Mouse (Mus musculus) kidney, embryonic 15.5 days (tissue): ENCODE results near the gene Hoxb1. TPM values are rescaled to one million over a fixed set of nuclear protein-coding genes. Genes with fewer than 3 reads are reported as not detected.

Source experiments
- ATAC-seq: fragments of 200-750 bp; cut with Nextera tagmentation; replicated peaks from 2 replicates; pipeline ENCODE4 v1.8.0; 2017; ENCODE audit warnings: moderate TSS enrichment; ENCODE audit not compliant: low FRiP score
- H3K27ac ChIP-seq: fragments of 300-500 bp; sonication (generic); 2 replicates; pipeline ENCODE4 v1.5.1; 2015; ENCODE audit warnings: mild to moderate bottlenecking, inconsistent platforms
- H3K27me3 ChIP-seq: fragments of 300-500 bp; sonication (generic); 2 replicates; pipeline ENCODE4 v1.6.1; 2015; ENCODE audit warnings: inconsistent platforms
- H3K36me3 ChIP-seq: fragments of 300-500 bp; sonication (generic); 2 replicates; pipeline ENCODE4 v1.6.1; 2015; ENCODE audit warnings: inconsistent platforms
- H3K4me1 ChIP-seq: fragments of 300-500 bp; sonication (generic); 2 replicates; pipeline ENCODE4 v1.6.1; 2015; ENCODE audit warnings: inconsistent platforms
- H3K4me2 ChIP-seq: fragments of 300-500 bp; sonication (generic); 2 replicates; pipeline ENCODE4 v1.6.1; 2015; ENCODE audit warnings: moderate library complexity, mild to moderate bottlenecking, inconsistent platforms
- H3K4me3 ChIP-seq: fragments of 300-500 bp; sonication (generic); replicated peaks from 2 replicates; pipeline ENCODE4 v1.5.1; 2015; ENCODE audit warnings: mild to moderate bottlenecking, inconsistent platforms
- H3K9ac ChIP-seq: fragments of 300-500 bp; sonication (generic); 2 replicates; pipeline ENCODE4 v1.6.1; 2015; ENCODE audit warnings: mild to moderate bottlenecking, inconsistent platforms
- H3K9me3 ChIP-seq: fragments of 300-500 bp; sonication (generic); replicated peaks from 2 replicates; pipeline ENCODE4 v1.6.1; 2016; ENCODE audit warnings: inconsistent platforms
- WGBS: fragments of 180-500 bp; shearing (Covaris S2); methylation state at CpG from one replicate; pipeline ENCODE4 v1.1.7; 2015; ENCODE audit warnings: mixed read lengths; 5-methylcytosine and 5-hydroxymethylcytosine counted together
- polyA plus RNA-seq: library from polyadenylated mRNA; unstranded; fragments of >200 nt; fragmentation: Nextera tagmentation; extraction: Ambion mirVana; gene quantifications from 2 replicates; pipeline ENCODE4 v1.2.1, GENCODE M21; 2015

Gene Hoxb1
- polyA plus RNA-seq, 1 experiment from 2014 or later: 0.35 TPM

DNA sequence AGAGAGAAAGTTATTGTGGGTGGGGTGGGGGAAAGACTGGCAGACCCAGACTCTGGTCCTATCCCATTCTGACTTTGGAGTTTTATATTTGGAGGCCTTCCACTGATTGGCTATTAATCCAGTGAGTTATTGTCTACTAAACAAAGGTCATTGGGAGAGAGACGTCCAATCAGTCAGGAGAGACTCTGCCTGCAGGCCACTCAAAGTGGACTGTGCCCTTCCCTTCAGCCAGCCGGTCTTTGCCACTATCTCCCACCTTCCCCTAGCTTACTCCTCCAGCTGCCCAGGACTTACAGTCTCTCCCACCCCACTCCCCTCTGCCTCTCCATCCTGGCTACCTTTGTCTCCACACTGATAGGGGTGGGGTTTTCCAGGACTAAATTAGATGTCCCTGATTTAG is 29.0 kb upstream of the Hoxb1 start:
- Histone ChIP-seq H3K9me3 (no peaks in the 10 kb centered on the region), H3K4me3 (no peak overlapping the region), H3K36me3 (peaks cover 34% of the 10 kb centered on the region), H3K4me2 (peak overlapping the region; percentile 36), H3K27ac (peak overlapping the region; percentile 100), H3K27me3 (no peaks in the 10 kb centered on the region), H3K9ac (no peak overlapping the region), H3K4me1 (peaks cover 98% of the 10 kb centered on the region)
- no peak for ATAC-seq
- 23% methylated on average over 2 of the region's 2 CpGs for WGBS

- peak overlapping the region; percentile 36 for H3K4me2 ChIP-seq
- no peak for ATAC-seq
- H3K36me3 ChIP-seq: peaks cover 34% of the 10 kb centered on the region
- H3K4me1 ChIP-seq: peaks cover 98% of the 10 kb centered on the region
- no peak overlapping the region for H3K9ac ChIP-seq
- no peaks in the 10 kb centered on the region for H3K27me3 ChIP-seq
- H3K9me3 ChIP-seq: no peaks in the 10 kb centered on the region
- no peak overlapping the region for H3K4me3 ChIP-seq
- WGBS: 32% methylated on average over 6 of the region's 6 CpGs
- peak overlapping the region; percentile 100 for H3K27ac ChIP-seq
Measured at GRCm38 (mm10) chr11:96337026-96337425, 28.5 kb upstream of the Hoxb1 start.

DNA sequence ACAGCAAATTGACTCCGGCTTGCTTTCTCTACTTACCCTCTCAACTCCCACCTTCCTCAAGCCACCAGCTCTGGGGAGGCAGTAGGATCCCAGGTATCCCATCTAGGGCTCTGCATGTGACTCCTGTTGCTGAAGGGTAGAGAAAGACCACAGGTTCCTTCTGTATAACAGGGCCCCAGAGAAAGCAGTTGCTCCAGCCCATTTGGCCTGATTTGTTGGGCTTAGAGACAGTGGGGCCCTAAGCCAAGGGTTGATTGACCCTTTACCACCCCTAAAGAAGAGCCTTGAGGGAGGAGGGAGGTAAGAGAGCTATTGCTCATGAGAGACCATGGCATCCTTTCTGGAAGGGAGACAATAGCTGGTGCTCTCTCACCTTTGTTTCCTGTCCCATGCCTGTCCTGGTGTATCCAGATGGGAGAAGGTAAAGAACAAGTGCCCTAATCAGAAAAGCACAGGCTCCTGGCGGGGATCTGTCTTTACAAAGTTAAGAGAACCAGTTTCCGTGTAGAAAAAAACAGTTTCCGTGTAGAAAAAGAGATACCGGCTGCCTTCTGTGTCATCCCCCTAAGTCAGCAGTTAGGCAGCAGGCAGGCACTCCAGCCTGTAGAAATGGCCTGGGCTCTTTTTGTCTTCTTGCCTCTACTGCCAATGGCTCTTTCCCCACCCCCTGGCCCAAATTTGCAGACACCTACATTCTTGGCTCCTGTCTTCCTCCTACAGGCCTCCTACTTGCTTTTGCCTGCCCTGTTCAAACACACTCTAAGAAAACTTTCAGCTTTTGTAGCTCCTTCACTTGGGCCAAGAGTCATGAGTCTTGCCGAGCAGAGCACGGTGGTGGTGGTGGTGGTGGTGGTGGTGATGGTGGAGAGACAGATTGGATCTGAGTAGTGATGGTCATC is 26.3 kb upstream of the Hoxb1 start:
- 41% methylated on average over 7 of the region's 7 CpGs for WGBS

DNA sequence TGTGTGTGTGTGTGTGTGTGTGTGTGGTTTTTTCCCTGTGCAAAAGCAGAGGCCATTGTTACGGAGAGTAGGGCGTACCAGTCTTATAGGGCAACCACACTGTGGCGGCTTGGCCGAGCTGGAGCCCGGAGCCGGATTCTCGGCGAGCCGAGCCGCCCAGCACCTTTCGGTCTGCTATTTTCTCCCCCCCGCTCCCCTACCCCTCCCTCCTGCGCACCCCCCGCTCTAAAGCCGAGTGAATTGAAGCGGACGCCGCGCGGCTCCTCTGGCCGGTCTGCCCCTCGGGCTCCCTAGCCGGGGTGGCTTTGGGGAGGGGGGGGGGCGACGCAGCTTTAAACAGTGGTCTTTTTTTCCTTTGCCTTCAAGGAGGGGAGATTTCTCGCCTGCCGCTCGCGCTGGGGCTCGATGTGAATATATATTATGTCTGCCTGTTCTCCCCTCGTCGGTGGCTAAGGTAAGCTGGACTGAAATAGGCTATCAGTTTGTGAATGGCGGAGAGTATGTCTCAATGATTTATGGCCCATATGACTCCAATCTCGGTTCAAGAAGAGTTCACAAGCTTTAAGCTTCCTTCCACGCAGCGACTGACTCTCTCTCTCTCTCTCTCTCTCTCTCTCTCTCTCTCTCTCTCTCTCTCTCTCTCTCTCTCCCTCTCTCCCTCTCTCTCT is 24.7 kb upstream of the Hoxb1 start:
- no peaks in the 10 kb centered on the region for H3K27me3 ChIP-seq
- peak overlapping the region; percentile 76 for H3K4me2 ChIP-seq
- peaks cover 98% of the 10 kb centered on the region for H3K4me1 ChIP-seq
- peak overlapping the region; percentile 100 for H3K27ac ChIP-seq
- H3K4me3 ChIP-seq: peak overlapping the region; percentile 43
- H3K9ac ChIP-seq: peak overlapping the region; percentile 61
- peak; percentile 65 for ATAC-seq
- no peaks in the 10 kb centered on the region for H3K9me3 ChIP-seq
- 2% methylated on average over 36 of the region's 36 CpGs for WGBS
- H3K36me3 ChIP-seq: peaks cover 38% of the 10 kb centered on the region

More for the DNA sequence above, 26.3 kb upstream of the Hoxb1 start:
- no peak for ATAC-seq
- Histone ChIP-seq H3K9me3 (no peaks in the 10 kb centered on the region), H3K4me2 (peak overlapping the region; percentile 76), H3K36me3 (peaks cover 32% of the 10 kb centered on the region), H3K4me1 (peaks cover 98% of the 10 kb centered on the region), H3K4me3 (peak overlapping the region; percentile 43), H3K27ac (peak overlapping the region; percentile 100), H3K27me3 (no peaks in the 10 kb centered on the region), H3K9ac (peak overlapping the region; percentile 61)

DNA sequence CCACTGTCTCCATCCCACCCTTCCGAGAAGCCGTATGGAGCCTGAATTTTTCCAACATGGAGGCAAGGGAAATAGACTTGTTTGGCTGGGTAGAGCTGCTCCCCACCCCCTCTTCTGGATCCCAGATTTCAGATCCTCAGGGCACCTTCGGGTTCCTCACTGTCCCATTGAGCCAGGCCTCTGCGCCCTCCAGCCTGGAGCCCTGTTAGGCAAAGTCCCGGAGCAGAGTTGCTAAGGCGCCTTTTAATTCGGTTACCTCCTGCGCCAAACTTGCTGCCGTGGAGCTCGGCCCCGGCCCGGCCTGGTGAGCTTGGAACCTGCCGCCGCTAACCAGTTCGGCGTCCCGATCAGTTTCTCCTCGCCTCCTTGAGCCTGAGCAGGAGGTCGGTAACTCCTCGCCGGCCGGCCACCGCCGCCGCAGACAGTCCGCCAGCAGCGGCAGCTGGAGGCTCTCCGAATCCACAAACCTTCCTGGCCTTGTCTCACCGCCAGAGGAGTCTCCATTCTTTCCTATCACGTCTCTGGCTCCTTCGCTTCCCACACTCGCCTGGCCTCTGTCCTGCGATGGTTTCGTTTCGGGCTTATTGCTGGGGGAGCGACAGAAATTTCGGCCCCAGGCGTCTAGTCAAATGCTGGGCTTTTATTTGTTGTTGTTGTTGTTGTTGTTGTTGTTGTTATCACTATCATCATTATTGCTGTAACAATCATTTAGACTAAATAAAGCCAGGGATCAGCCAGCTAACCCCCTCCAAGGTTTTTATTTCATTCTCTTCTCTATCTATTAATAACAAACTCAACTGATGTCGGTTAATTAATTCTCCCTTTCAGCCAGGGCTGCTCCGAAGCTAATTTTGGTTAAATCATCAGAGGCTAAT is 23.6 kb upstream of the Hoxb1 start:
- peak overlapping the region; percentile 43 for H3K4me3 ChIP-seq
- peak overlapping the region; percentile 100 for H3K27ac ChIP-seq
- ATAC-seq: no peak
- peaks cover 44% of the 10 kb centered on the region for H3K36me3 ChIP-seq
- H3K9ac ChIP-seq: peak overlapping the region; percentile 61
- peak overlapping the region; percentile 76 for H3K4me2 ChIP-seq
- WGBS: 3% methylated on average over 40 of the region's 40 CpGs
- peaks cover 98% of the 10 kb centered on the region for H3K4me1 ChIP-seq
- H3K9me3 ChIP-seq: no peaks in the 10 kb centered on the region
- H3K27me3 ChIP-seq: no peaks in the 10 kb centered on the region

- Histone ChIP-seq H3K27me3 (no peaks in the 10 kb centered on the region), H3K4me3 (peak overlapping the region; percentile 43), H3K27ac (peak overlapping the region; percentile 100), H3K9me3 (no peaks in the 10 kb centered on the region), H3K4me1 (peaks cover 95% of the 10 kb centered on the region), H3K9ac (peak overlapping the region; percentile 61; the same call in 1 of the 2 replicates), H3K36me3 (peaks cover 39% of the 10 kb centered on the region), H3K4me2 (peak overlapping the region; percentile 76)
- WGBS: 12% methylated on average over 4 of the region's 4 CpGs
- no peak for ATAC-seq
Measured at GRCm38 (mm10) chr11:96342576-96342930, 23.0 kb upstream of the Hoxb1 start.

DNA sequence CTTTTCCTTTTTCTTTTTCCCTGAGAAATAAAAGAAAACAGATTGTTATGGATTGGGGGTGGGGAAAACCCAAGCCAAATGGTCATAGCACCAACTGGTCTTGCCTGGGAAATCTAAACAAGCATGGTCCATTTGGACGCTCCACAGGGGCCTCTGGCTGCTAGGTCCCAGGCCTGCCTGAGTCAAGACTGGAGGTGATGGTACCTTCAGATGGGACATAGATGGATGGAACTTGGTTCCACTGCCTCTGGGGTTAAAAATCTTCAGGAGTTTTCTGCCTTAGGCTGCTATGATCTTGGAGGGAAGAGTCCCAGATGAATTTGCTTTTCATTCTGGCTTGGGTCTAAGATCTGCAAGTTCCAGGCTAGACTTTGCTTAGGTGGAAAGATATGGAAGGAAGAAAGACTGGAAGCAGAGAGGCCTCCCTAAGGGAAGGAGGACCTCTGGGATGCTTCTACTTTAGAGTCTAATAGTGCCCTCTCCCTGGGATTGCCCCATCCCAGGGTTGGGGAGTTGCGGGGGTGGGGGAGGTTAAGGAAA is 22.3 kb upstream of the Hoxb1 start:
- peak overlapping the region; percentile 76 for H3K4me2 ChIP-seq
- WGBS: 30% methylated on average over 2 of the region's 2 CpGs
- H3K27ac ChIP-seq: peak overlapping the region; percentile 100
- peaks cover 31% of the 10 kb centered on the region for H3K36me3 ChIP-seq
- no peaks in the 10 kb centered on the region for H3K27me3 ChIP-seq
- no peak for ATAC-seq
- H3K4me3 ChIP-seq: 0 out of 2 replicates have a peak overlapping the region, but pooled peaks have one; percentile 7
- H3K9ac ChIP-seq: peak overlapping the region; percentile 50
- no peaks in the 10 kb centered on the region for H3K9me3 ChIP-seq
- H3K4me1 ChIP-seq: peaks cover 94% of the 10 kb centered on the region

- peaks cover 94% of the 10 kb centered on the region for H3K4me1 ChIP-seq
- H3K9ac ChIP-seq: peak overlapping the region; percentile 50
- WGBS: 25% methylated on average over 36 of the region's 40 CpGs
- peaks cover 25% of the 10 kb centered on the region for H3K36me3 ChIP-seq
- ATAC-seq: peak; percentile 11
- H3K4me2 ChIP-seq: peak overlapping the region; percentile 76
- H3K9me3 ChIP-seq: no peaks in the 10 kb centered on the region
- H3K27ac ChIP-seq: peak overlapping the region; percentile 100
- H3K4me3 ChIP-seq: peak overlapping the region; percentile 36
- no peaks in the 10 kb centered on the region for H3K27me3 ChIP-seq
Measured at GRCm38 (mm10) chr11:96344061-96344877, 21.3 kb upstream of the Hoxb1 start.

- H3K36me3 ChIP-seq: peaks cover 22% of the 10 kb centered on the region
- H3K9ac ChIP-seq: peak overlapping the region; percentile 50
- H3K27me3 ChIP-seq: no peaks in the 10 kb centered on the region
- no peak for ATAC-seq
- H3K4me2 ChIP-seq: peak overlapping the region; percentile 76
- H3K4me3 ChIP-seq: peak overlapping the region; percentile 36
- H3K4me1 ChIP-seq: peaks cover 94% of the 10 kb centered on the region
- peak overlapping the region; percentile 100 for H3K27ac ChIP-seq
- no peaks in the 10 kb centered on the region for H3K9me3 ChIP-seq
- WGBS: 17% methylated on average over 6 of the region's 6 CpGs
Measured at GRCm38 (mm10) chr11:96344878-96345159, 20.7 kb upstream of the Hoxb1 start.

- WGBS: 7% methylated on average over 55 of the region's 56 CpGs
- peaks cover 94% of the 10 kb centered on the region for H3K4me1 ChIP-seq
- H3K4me2 ChIP-seq: peak overlapping the region; percentile 76
- peaks cover 22% of the 10 kb centered on the region for H3K36me3 ChIP-seq
- H3K9me3 ChIP-seq: no peaks in the 10 kb centered on the region
- H3K9ac ChIP-seq: peak overlapping the region; percentile 50
- peak overlapping the region; percentile 100 for H3K27ac ChIP-seq
- H3K4me3 ChIP-seq: peak overlapping the region; percentile 36
- no peaks in the 10 kb centered on the region for H3K27me3 ChIP-seq
- no peak for ATAC-seq
Measured at GRCm38 (mm10) chr11:96345220-96345892, 20.2 kb upstream of the Hoxb1 start.
